Mouse (Mus musculus) G1E (cell line): ENCODE data around the gene 4933415F23Rik.

Experiments used
- CTCF ChIP-seq: IDR thresholded peaks from 2 replicates; pipeline ENCODE4 v1.5.1; 2012; ENCODE audit warnings: low read depth, low read length, inconsistent platforms, mixed read lengths
- GATA1 ChIP-seq: IDR thresholded peaks from 2 replicates; pipeline ENCODE4 v1.6.1; 2012; ENCODE audit warnings: borderline replicate concordance, low read length, inconsistent platforms, mixed read lengths
- GATA2 ChIP-seq: IDR thresholded peaks from 2 replicates; pipeline ENCODE4 v1.6.1; 2012; ENCODE audit warnings: low read depth, low read length, inconsistent platforms, borderline replicate concordance

- TF ChIP-seq CTCF (no peak), GATA1 (no peak), GATA2 (no peak)
Observed at GRCm38 (mm10) chr1:23146198-23146873, 44.3 kb upstream of the 4933415F23Rik start.
